Mouse (Mus musculus) lung, embryonic 15.5 days (tissue): ENCODE results near the gene Prkar1b. TPM values are rescaled to one million over a fixed set of nuclear protein-coding genes. Genes with fewer than 3 reads are reported as not detected.

Experiments used
- ATAC-seq: fragments of 200-750 bp; cut with Nextera tagmentation; 2 replicates; pipeline ENCODE4 v1.8.0; 2017; ENCODE audit warnings: moderate number of reproducible peaks, borderline replicate concordance; ENCODE audit not compliant: low FRiP score, low TSS enrichment; ENCODE audit errors: extremely low read depth
- H3K27ac ChIP-seq: fragments of 300-500 bp; sonication (generic); 2 replicates; pipeline ENCODE4 v1.5.1; 2015; ENCODE audit warnings: moderate library complexity, mild to moderate bottlenecking, inconsistent platforms
- H3K27me3 ChIP-seq: fragments of 300-500 bp; sonication (generic); 2 replicates; pipeline ENCODE4 v1.6.1; 2015; ENCODE audit warnings: inconsistent platforms
- H3K36me3 ChIP-seq: fragments of 300-500 bp; sonication (generic); 2 replicates; pipeline ENCODE4 v1.6.1; 2015; ENCODE audit warnings: inconsistent platforms
- H3K4me1 ChIP-seq: fragments of 300-500 bp; sonication (generic); 2 replicates; pipeline ENCODE4 v1.6.1; 2015; ENCODE audit warnings: inconsistent platforms
- H3K4me2 ChIP-seq: fragments of 300-500 bp; sonication (generic); 2 replicates; pipeline ENCODE4 v1.6.1; 2015; ENCODE audit warnings: inconsistent platforms, mild to moderate bottlenecking, moderate library complexity
- H3K4me3 ChIP-seq: fragments of 300-500 bp; sonication (generic); 2 replicates; pipeline ENCODE4 v1.5.1; 2015; ENCODE audit warnings: mild to moderate bottlenecking, inconsistent platforms
- H3K9ac ChIP-seq: fragments of 300-500 bp; sonication (generic); 2 replicates; pipeline ENCODE4 v1.6.1; 2015; ENCODE audit warnings: inconsistent platforms
- H3K9me3 ChIP-seq: fragments of 300-500 bp; sonication (generic); 2 replicates; pipeline ENCODE4 v1.6.1; 2016; ENCODE audit warnings: inconsistent platforms
- WGBS: fragments of 180-500 bp; shearing (Covaris S2); methylation state at CpG from one replicate; pipeline ENCODE4 v1.1.7; 2015; 5-methylcytosine and 5-hydroxymethylcytosine counted together
- polyA plus RNA-seq: library from polyadenylated mRNA; unstranded; fragments of >200 nt; fragmentation: Nextera tagmentation; extraction: Ambion mirVana; gene quantifications from 2 replicates; pipeline ENCODE4 v1.2.1, GENCODE M21; 2015

The Prkar1b gene
- polyA plus RNA-seq, 1 experiment from 2014 or later, result 16.9 TPM

DNA sequence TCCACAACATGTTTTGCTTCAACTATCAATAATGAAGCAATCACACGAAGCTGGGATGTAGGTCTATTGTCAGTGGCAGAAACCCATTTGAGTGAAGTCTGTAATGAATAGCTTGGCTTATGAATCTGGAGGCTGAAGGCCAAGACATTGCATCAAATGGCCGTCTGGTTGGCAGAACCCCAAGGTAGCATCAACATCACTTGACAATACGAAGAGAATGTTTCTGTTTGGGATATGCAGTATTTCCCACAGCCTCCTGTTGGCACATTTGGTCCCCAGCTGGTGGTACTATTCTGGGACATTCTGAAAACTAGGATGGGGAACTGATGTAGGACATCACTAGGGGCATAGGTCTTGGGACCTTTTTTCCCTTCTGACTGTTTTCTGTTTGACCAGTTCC is 5.9 kb downstream of the Prkar1b start:
- Histone ChIP-seq H3K36me3 (no peaks in the 10 kb centered on the region), H3K4me1 (peaks cover 13% of the 10 kb centered on the region), H3K9me3 (no peaks in the 10 kb centered on the region), H3K27ac (no peak overlapping the region), H3K9ac (no peak overlapping the region), H3K27me3 (no peaks in the 10 kb centered on the region), H3K4me3 (no peak overlapping the region), H3K4me2 (no peak overlapping the region)
- WGBS, result 61% methylated on average over 3 of the region's 3 CpGs
- ATAC-seq, result no peak

DNA sequence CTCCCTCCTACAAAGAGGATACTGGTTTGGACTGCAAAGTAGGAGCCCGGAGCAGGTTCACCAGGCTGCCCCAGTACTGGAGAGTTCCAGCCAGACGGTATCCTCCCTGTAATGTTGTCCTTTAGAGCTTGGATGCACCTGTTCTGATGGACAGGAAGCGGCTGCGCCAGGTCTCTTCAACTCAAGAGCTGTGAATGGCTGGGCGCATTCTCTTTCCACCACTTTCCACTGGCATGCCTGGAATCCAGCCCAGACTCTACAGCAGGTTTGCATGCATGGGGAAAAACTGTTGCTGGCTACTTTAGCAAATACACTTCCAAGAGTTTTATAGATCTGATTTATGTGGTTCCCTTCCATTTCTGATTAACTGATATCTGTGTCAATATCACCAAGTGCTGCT is 8.5 kb downstream of the Prkar1b start:
- H3K4me2 ChIP-seq, result no peak overlapping the region

DNA sequence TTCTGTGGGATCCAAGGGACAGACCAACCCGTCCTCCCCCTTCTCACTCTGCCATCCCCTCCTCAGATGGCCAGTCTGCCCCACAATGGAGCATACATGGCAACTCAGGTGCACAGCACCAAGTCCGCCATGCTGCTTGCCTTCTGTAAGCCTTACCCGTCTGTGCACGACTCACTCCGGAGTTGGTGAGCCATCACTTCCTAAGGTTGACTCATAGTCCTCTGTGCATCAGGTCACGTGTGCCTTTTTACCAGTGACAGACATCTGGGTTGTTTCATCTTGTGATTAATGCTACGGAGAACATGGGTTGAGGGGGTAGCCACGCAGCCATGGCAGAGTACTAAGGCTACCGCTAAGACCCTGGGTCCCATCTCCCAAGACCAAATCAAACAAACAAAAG is 9.2 kb downstream of the Prkar1b start:
- Histone ChIP-seq H3K9ac (no peak overlapping the region), H3K4me3 (no peak overlapping the region), H3K9me3 (no peaks in the 10 kb centered on the region), H3K27ac (no peak overlapping the region), H3K36me3 (no peaks in the 10 kb centered on the region), H3K27me3 (no peaks in the 10 kb centered on the region), H3K4me1 (peaks cover 8% of the 10 kb centered on the region; the same call in 1 of the 2 replicates), H3K4me2 (no peak overlapping the region)
- ATAC-seq, result no peak
- WGBS, result 70% methylated on average over 9 of the region's 9 CpGs

More for the DNA sequence above, 8.5 kb downstream of the Prkar1b start:
- H3K4me3 ChIP-seq, result no peak overlapping the region
- peaks cover 8% of the 10 kb centered on the region; the same call in 1 of the 2 replicates for H3K4me1 ChIP-seq
- no peaks in the 10 kb centered on the region for H3K27me3 ChIP-seq
- 43% methylated on average over 5 of the region's 5 CpGs for WGBS
- no peaks in the 10 kb centered on the region for H3K36me3 ChIP-seq
- H3K9me3 ChIP-seq, result no peaks in the 10 kb centered on the region
- H3K27ac ChIP-seq, result 0 out of 2 replicates have a peak overlapping the region, but pooled peaks have one; percentile 34
- no peak overlapping the region for H3K9ac ChIP-seq
- ATAC-seq, result no peak

DNA sequence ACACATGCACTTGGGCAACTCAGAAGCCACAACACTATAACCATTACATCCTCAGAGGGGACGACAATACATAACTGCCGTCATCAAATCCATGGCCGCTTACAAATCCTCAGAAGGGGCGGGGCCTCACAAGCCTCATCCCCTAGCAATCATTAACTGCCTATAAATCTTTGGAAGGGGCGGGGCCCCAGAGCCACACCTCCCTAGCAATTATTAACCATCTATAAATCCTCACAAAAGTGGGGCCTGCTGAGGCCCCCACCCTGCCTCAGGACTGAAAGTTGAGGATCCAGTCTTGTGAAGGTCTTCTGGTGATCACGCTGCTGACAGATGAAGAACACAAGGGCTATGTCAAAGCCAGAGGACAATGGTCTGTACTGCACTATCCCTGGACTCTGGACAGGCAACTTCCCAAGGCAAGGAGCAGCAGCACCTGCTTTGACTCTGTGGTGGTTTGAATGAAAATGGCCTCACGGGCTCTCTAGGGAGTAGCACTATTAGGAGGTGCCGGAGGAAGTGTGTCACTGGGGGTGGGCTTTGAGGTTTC is 10.8 kb downstream of the Prkar1b start:
- no peak overlapping the region for H3K4me3 ChIP-seq
- H3K4me2 ChIP-seq, result no peak overlapping the region
- peaks cover 8% of the 10 kb centered on the region; the same call in 1 of the 2 replicates for H3K4me1 ChIP-seq
- no peaks in the 10 kb centered on the region for H3K36me3 ChIP-seq
- H3K27ac ChIP-seq, result no peak overlapping the region
- H3K27me3 ChIP-seq, result no peaks in the 10 kb centered on the region
- ATAC-seq, result 0 out of 2 replicates have a peak, but pooled peaks have one; percentile 32
- WGBS, result 71% methylated on average over 8 of the region's 8 CpGs
- H3K9me3 ChIP-seq, result no peaks in the 10 kb centered on the region
- no peak overlapping the region for H3K9ac ChIP-seq

DNA sequence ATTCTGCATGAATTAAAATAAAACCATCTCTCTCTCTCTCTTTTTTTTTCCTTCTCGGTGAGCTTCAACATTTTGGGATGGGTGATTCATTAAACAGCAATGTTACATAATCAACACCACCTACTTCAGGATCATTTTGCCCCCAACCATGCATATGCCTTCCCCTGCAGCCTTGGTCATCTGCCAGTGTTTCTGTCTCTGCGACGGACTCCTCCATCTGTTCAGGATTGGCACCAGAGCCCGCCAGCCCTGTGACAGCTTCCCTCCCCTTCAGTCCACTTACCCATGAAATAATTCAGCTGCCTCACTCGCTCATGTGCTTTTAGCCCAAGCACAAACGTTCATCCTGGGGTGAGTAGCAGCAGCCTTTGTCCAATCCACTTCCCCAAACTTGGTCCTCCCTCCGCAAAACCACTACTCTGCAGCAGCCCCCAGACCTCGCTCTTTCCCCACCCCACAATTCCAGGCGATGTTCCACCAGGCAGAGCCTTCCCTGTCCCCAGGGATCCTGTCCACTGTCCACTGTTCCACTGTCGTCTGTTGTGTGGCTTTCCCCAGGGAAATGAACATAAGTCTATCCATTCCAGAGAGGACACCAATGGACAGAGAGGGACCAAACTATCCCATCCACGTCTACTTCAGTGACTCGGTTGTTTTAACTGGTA is 11.4 kb downstream of the Prkar1b start:
- Histone ChIP-seq H3K4me2 (no peak overlapping the region), H3K36me3 (no peaks in the 10 kb centered on the region), H3K4me3 (no peak overlapping the region), H3K27ac (peak overlapping the region; percentile 42; the same call in 1 of the 2 replicates), H3K9me3 (no peaks in the 10 kb centered on the region), H3K4me1 (peaks cover 8% of the 10 kb centered on the region; the same call in 1 of the 2 replicates), H3K9ac (no peak overlapping the region), H3K27me3 (no peaks in the 10 kb centered on the region)
- peak; percentile 24; the same call in 1 of the 2 replicates for ATAC-seq
- 58% methylated on average over 12 of the region's 12 CpGs for WGBS

DNA sequence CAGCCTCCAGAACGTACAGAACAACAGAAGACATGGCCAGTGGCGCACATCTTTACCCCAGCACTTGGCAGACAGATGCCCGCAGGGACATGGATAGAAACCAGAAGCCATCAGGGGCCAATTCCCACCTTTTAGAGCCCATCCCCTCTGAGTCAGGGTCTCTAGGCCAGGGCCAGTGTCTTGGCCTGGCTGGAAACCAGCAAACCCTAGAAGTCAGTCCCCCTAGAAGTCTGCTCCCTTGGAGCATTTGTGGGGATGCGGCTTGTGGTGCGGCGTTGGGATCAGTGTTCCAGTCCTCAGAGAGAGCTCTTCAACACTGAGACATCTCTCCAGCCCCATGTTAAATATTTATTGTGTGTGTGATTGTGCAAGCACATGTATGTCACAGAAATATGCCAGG is 12.6 kb downstream of the Prkar1b start:
- Histone ChIP-seq H3K27ac (no peak overlapping the region), H3K9me3 (no peaks in the 10 kb centered on the region), H3K4me3 (no peak overlapping the region), H3K36me3 (no peaks in the 10 kb centered on the region), H3K4me2 (no peak overlapping the region), H3K9ac (no peak overlapping the region), H3K4me1 (peaks cover 8% of the 10 kb centered on the region; the same call in 1 of the 2 replicates), H3K27me3 (no peaks in the 10 kb centered on the region)
- ATAC-seq, result no peak
- WGBS, result 78% methylated on average over 6 of the region's 6 CpGs

DNA sequence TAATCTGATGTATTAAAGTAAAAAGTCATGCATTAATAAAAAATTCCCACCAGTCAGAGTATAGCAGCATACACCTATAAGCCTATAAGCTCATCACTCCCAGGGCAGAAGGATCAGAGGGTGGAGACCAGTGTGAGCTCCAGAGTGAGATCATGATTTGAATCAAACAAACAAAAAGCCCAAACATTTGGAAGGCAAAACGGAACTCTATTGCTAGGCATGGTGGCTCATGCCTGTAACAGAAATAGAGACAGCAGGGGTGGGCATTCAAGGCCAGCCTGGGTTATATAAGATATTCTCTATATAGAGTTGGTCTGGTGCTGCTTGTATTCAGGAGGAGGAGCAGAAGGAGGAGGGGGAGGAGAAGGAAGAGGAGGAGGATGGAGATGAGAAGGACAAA is 13.5 kb downstream of the Prkar1b start:
- Histone ChIP-seq H3K9ac (no peak overlapping the region), H3K27me3 (no peaks in the 10 kb centered on the region), H3K9me3 (no peaks in the 10 kb centered on the region), H3K4me2 (no peak overlapping the region), H3K27ac (no peak overlapping the region), H3K36me3 (no peaks in the 10 kb centered on the region), H3K4me3 (no peak overlapping the region), H3K4me1 (peaks cover 8% of the 10 kb centered on the region; the same call in 1 of the 2 replicates)
- 38% methylated on average over 1 of the region's 1 CpGs for WGBS
- ATAC-seq, result no peak

DNA sequence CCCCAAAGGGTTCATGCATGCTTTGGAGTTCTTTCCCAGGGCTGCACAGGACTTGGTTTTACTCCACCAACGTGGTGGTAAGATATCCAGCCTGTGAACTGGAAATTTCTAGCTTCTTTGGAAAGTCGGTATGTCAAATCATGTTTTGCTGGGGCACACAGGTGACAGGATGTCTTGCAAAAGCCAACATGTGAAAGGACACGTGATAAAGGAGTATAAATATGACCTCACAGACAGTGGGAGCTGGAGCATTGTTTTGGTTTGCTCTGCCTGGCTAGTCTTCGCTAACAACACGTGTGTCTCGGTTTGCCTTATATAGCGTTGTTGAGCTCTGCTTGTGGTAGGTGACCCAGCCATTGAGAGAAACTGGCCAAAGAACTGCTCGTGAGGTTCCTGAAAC is 15.3 kb downstream of the Prkar1b start:
- Histone ChIP-seq H3K4me2 (no peak overlapping the region), H3K36me3 (no peaks in the 10 kb centered on the region), H3K27ac (no peak overlapping the region), H3K4me3 (no peak overlapping the region), H3K9me3 (no peaks in the 10 kb centered on the region), H3K4me1 (peaks cover 4% of the 10 kb centered on the region; the same call in 1 of the 2 replicates), H3K27me3 (no peaks in the 10 kb centered on the region; the same call in 1 of the 2 replicates), H3K9ac (no peak overlapping the region)
- ATAC-seq, result no peak
- WGBS, result 68% methylated on average over 8 of the region's 8 CpGs

DNA sequence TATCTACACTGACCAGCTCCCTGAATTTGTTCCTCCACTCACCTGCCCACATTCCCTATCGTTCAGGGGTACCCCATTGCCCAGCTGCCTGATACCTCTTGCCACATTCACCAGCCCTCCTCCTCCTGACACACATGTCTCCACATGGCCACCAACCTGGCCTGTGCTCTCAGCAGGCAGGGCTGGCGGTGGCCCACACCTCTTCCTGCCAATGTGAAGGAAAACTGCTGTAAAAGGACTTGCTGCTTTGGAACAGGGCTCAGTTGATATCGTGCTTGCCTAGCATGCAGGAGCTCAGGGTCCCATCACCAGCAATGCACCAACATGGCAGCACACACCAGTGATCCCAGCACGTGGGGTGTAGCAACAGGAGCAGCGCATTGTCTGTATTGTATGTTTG is 19.4 kb downstream of the Prkar1b start:
- H3K4me3 ChIP-seq, result no peak overlapping the region
- 0 out of 2 replicates have a peak overlapping the region, but pooled peaks have one; percentile 92 for H3K4me2 ChIP-seq
- H3K27ac ChIP-seq, result no peak overlapping the region
- ATAC-seq, result no peak
- peaks cover 8% of the 10 kb centered on the region for H3K4me1 ChIP-seq
- no peaks in the 10 kb centered on the region for H3K9me3 ChIP-seq
- no peaks in the 10 kb centered on the region for H3K36me3 ChIP-seq
- WGBS, result 73% methylated on average over 5 of the region's 5 CpGs
- H3K9ac ChIP-seq, result no peak overlapping the region
- no peaks in the 10 kb centered on the region; the same call in 1 of the 2 replicates for H3K27me3 ChIP-seq

DNA sequence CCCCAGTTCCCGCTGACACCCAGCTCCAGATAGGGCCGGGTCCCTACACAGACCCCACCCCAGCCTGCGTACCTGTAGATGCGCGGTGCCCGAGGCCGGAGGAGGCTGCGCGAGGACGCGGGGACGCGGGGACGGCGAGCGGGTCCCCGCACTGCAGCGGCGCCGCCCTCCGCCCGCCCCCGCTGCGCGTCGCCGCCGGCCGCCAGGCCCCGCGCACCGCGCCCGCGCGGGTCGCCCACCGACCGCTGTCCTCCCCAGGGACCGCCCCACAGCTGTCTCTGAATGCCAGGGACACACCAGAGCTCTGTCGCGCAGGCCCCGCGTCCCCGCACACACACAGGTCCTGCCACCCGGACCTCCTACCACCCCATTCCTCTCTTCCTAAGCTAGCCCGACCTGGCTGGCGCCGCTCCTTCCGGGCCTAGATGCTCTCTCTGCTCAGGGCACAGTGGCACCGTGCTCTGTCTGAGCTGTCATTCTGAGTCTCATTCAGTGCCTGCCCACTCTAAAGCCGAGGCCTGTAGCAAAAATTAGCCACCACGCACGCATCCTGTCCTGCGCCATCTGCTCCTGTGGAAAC is 20.1 kb downstream of the Prkar1b start:
- peak overlapping the region; percentile 55 for H3K4me3 ChIP-seq
- peak overlapping the region; percentile 52 for H3K9ac ChIP-seq
- H3K27ac ChIP-seq, result no peak overlapping the region
- no peaks in the 10 kb centered on the region for H3K36me3 ChIP-seq
- peak overlapping the region; percentile 92 for H3K4me2 ChIP-seq
- 4% methylated on average over 44 of the region's 55 CpGs for WGBS
- H3K27me3 ChIP-seq, result no peaks in the 10 kb centered on the region; the same call in 1 of the 2 replicates
- ATAC-seq, result peak; percentile 70; the same call in 1 of the 2 replicates
- H3K4me1 ChIP-seq, result peaks cover 8% of the 10 kb centered on the region
- no peaks in the 10 kb centered on the region for H3K9me3 ChIP-seq

DNA sequence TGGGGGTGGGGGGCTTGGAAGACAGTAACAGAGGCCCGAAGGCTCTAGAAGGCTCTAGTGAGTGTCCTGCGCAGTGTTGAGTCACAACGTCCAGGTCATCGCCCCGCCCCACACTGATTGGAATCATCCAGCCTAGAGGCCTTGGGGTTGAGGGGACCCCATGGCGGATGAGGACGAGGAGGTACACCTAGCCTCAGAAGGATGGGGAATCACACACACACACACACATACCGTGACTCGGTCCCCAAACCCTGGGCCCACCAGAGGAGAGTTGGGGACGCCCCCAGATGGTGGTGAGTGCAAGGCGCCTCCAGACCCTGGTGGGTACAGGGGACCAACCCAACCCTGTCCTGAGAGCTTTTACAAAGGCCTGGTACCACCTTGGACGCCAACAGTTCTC is 20.7 kb downstream of the Prkar1b start:
- peak; percentile 35; the same call in 1 of the 2 replicates for ATAC-seq
- no peaks in the 10 kb centered on the region for H3K9me3 ChIP-seq
- H3K27ac ChIP-seq, result no peak overlapping the region
- H3K36me3 ChIP-seq, result no peaks in the 10 kb centered on the region
- H3K4me2 ChIP-seq, result peak overlapping the region; percentile 92
- peaks cover 8% of the 10 kb centered on the region for H3K4me1 ChIP-seq
- H3K27me3 ChIP-seq, result no peaks in the 10 kb centered on the region; the same call in 1 of the 2 replicates
- 13% methylated on average over 12 of the region's 12 CpGs for WGBS
- peak overlapping the region; percentile 55 for H3K4me3 ChIP-seq
- peak overlapping the region; percentile 52 for H3K9ac ChIP-seq
